Mouse (Mus musculus) cerebellum, adult 11 months (tissue): Measurements from ENCODE around the gene Accsl.

Experiments
- DNase-seq: peaks from one replicate; pipeline ENCODE4 v3.0.0; 2022

The Accsl gene

DNA sequence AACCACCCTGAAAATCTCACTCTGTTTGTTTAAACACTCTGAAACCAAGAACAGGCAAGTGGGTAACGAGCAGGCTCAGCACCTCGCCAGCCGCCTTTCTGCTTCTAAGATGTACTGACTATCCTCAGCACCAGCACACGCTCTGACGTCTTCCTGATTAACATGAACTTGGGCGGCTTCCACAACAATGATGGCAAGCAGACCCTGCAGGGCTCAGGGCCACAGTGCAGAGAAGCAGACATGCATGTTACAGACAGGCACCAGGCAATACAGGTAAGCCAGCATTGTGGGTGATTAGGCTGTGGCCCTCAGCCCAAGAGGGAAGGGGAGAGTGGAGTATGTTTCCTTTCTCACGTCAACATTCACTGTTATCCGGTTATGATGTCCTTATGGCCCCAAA lies 61.5 kb downstream of the Accsl start:
- DNase-seq: no peak

DNA sequence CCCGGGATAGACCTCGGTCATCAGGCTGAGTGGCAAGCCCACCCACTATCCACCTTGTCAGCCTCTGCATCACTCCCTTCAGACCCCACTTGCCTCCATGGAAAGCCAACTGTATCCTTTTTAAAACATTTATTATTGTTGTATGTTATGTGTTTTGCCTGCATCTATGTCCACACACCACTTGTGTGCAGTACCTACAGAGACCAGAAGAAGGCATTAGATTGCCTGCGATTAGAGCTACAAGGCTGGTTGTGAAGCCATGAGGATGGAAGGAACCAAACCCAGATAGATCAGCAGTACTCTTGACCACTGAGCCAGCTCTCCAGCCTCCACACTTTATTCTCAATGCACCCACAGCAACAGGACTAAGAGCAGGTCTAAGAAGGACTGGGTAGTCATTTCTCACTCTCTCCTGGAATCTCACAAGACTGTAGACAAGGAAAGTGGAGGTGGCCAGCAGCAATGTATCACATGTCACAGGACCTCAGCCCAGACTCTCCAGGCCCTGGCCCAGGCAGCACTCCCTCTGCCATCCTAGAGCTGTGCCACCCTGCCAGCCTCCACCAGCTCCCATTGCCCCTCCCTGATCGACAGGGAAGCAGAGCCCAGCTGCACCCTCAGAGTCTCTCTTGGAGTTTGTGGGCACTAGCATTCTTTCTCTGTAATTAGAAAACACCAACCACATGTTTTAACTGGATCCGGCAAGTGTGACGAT lies 62.3 kb downstream of the Accsl start:
- DNase-seq: no peak

DNA sequence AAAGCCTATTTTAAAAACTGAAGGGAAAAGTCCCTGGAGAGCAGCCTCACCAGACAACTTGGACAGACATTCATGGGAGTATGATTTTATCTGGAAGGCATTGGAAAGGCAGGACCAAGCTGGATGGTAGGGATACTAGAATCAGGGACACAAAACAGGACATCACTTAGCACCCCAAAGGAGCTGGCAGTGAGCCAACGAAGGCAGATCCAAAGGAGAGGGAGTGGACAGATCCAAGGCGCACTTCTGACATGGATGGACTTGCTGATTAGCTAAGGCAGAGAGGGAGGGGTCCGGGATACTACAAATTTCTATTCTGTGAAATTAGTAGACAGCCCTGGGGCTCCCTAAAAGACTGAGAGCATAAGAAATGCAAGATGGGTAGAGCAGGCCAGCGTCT lies 63.4 kb downstream of the Accsl start:
- no peak for DNase-seq
